Mouse (Mus musculus) limb, embryonic 13.5 days (tissue): ENCODE data around the gene Olfr17. TPM values are rescaled to one million over a fixed set of nuclear protein-coding genes. Genes with fewer than 3 reads are reported as not detected.
"Not testable (repeated sequence)": the region's sequence is repeated elsewhere in the genome, so short reads cannot be mapped to it uniquely, and the experiment has no call there.

Experiments
- ATAC-seq: fragments of 200-750 bp; cut with Nextera tagmentation; 2 replicates; pipeline ENCODE4 v1.8.0; 2017; ENCODE audit warnings: low read depth, moderate number of reproducible peaks, moderate TSS enrichment; ENCODE audit not compliant: low FRiP score
- H3K27ac ChIP-seq: fragments of 300-500 bp; sonication (generic); 2 replicates; pipeline ENCODE4 v1.5.1; 2015; ENCODE audit warnings: inconsistent platforms, mild to moderate bottlenecking, moderate library complexity
- H3K27me3 ChIP-seq: fragments of 300-500 bp; sonication (generic); 2 replicates; pipeline ENCODE4 v1.6.1; 2015; ENCODE audit warnings: mild to moderate bottlenecking, inconsistent platforms
- H3K36me3 ChIP-seq: fragments of 300-500 bp; sonication (generic); 2 replicates; pipeline ENCODE4 v1.6.1; 2015; ENCODE audit warnings: inconsistent platforms, mild to moderate bottlenecking, moderate library complexity
- H3K4me1 ChIP-seq: fragments of 300-500 bp; sonication (generic); 2 replicates; pipeline ENCODE4 v1.6.1; 2015; ENCODE audit warnings: inconsistent platforms
- H3K4me2 ChIP-seq: fragments of 300-500 bp; sonication (generic); replicated peaks from 2 replicates; pipeline ENCODE4 v1.6.1; 2015; ENCODE audit warnings: inconsistent platforms, mild to moderate bottlenecking, moderate library complexity
- H3K4me3 ChIP-seq: fragments of 300-500 bp; sonication (generic); 2 replicates; pipeline ENCODE4 v1.5.1; 2015; ENCODE audit warnings: moderate library complexity, mild to moderate bottlenecking, inconsistent platforms
- H3K9ac ChIP-seq: fragments of 300-500 bp; sonication (generic); 2 replicates; pipeline ENCODE4 v1.6.1; 2015; ENCODE audit warnings: mild to moderate bottlenecking, inconsistent platforms
- H3K9me3 ChIP-seq: fragments of 300-500 bp; sonication (generic); 2 replicates; pipeline ENCODE4 v1.6.1; 2016; ENCODE audit warnings: inconsistent platforms
- WGBS: fragments of 180-500 bp; shearing (Covaris S2); methylation state at CpG from one replicate; pipeline ENCODE4 v1.1.7; 2015; 5-methylcytosine and 5-hydroxymethylcytosine counted together
- polyA plus RNA-seq: library from polyadenylated mRNA; unstranded; fragments of >200 nt; fragmentation: Nextera tagmentation; extraction: Ambion mirVana; gene quantifications from 2 replicates; pipeline ENCODE4 v1.2.1, GENCODE M21; 2015

Gene Olfr17
- polyA plus RNA-seq, result not detected in 2 replicates

DNA sequence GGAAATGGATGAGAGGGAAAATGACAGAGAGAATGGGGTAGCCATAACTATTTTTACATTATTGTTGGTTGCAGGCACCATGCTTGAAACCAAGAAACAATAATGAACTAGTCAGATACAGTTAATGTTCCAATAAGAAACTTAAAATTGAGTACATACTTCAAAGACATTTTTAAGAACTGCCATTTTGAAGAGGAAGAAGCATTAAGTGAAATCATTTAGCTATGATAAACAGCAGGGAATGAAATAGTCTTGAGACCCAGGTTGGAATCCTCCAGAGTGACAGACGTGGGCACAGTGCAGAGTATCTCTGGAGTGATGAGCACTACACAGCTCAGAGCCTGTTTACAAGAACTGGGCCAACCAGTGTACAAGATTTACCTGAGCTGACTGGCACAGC lies at the start of gene Olfr17:
TSS of gene Olfr17 (plus strand) at position 301 of the 400 bp plus-strand sequence.
- WGBS, result 53% methylated on average over 1 of the region's 1 CpGs

DNA sequence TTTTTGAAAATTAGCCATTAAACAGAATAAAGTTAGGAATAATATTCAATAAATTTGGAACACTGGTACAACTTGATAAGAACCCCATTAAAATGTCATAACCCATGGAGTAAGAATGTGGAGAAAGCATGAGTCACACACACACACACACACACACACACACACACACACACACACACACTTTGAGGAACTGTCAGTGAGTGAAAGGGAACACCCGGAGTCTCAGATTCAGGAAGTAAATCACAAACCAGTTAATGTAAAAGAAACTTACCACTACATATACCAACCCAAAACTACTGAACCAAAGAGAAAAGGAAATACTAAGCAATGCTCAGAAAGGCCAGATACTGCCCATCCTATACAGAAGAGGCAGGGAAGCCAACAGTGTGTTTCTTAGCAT lies 48.6 kb upstream of the Olfr17 start:
- Histone ChIP-seq H3K9me3 (no peaks in the 10 kb centered on the region), H3K4me2 (no peak overlapping the region), H3K36me3 (no peaks in the 10 kb centered on the region), H3K4me3 (no peak overlapping the region), H3K27ac (no peak overlapping the region), H3K9ac (no peak overlapping the region), H3K4me1 (no peaks in the 10 kb centered on the region), H3K27me3 (no peaks in the 10 kb centered on the region)
- WGBS, result 57% methylated on average over 1 of the region's 1 CpGs
- ATAC-seq, result no peak

More for the DNA sequence above, at the start of gene Olfr17:
- no peak within 1 kb of the TSS for H3K4me3 ChIP-seq
- H3K27me3 ChIP-seq, result no peaks in the 10 kb centered on the region
- H3K9ac ChIP-seq, result no peak within 1 kb of the TSS
- no peak within 1 kb of the TSS for H3K27ac ChIP-seq
- no peaks in the 10 kb centered on the region for H3K4me1 ChIP-seq
- no peaks in the 10 kb centered on the region for H3K36me3 ChIP-seq
- no peak for ATAC-seq
- H3K9me3 ChIP-seq, result no peaks in the 10 kb centered on the region
- no peak within 1 kb of the TSS for H3K4me2 ChIP-seq

DNA sequence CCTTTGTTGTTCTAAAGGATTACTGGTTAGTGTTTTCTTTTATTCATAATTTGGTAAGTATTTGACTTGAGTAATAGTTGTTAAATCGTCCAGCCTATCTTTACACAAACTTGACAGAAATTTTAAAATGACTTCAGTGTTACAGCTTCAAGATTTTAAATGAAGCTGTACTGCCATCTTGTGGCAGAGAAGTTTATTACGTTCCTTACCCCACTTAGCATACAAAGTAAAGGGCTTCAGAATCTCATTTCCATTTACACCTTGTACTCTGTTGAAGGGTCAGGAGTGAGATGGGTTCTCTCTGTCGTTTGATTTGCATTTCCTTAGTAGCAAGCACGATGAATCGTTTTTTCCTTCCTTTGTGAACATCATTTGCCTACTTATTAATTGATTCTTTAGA lies 47.2 kb upstream of the Olfr17 start:
- Histone ChIP-seq H3K27ac (no peak overlapping the region), H3K4me2 (no peak overlapping the region), H3K27me3 (no peaks in the 10 kb centered on the region), H3K36me3 (no peaks in the 10 kb centered on the region), H3K9ac (no peak overlapping the region), H3K4me1 (no peaks in the 10 kb centered on the region), H3K9me3 (no peaks in the 10 kb centered on the region), H3K4me3 (no peak overlapping the region)
- no peak for ATAC-seq
- WGBS, result 4% methylated on average over 5 of the region's 5 CpGs

DNA sequence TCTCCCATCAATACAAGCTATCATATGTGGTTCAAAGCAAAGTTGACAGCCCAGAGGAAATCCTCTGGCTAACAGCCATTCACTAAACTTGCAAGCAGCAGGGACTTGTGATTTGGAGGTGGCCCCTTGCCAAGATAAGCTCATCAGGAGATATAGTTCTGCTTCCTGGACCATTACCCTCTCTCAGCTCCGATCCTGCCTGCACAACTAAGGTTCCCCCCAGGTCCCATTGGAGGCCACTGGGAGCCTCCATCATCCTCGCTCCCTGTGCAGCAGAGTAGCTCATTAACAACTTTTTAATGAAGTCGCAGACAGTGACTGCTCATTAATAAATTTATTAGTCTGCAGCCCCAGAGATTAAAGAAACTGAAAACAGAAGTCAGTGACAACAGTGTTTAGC lies 45.4 kb upstream of the Olfr17 start:
- Histone ChIP-seq H3K4me3 (no peak overlapping the region), H3K9me3 (no peaks in the 10 kb centered on the region), H3K4me2 (no peak overlapping the region), H3K4me1 (no peaks in the 10 kb centered on the region), H3K27me3 (no peaks in the 10 kb centered on the region), H3K36me3 (no peaks in the 10 kb centered on the region), H3K9ac (no peak overlapping the region), H3K27ac (no peak overlapping the region)
- ATAC-seq, result no peak
- 30% methylated on average over 3 of the region's 3 CpGs for WGBS

DNA sequence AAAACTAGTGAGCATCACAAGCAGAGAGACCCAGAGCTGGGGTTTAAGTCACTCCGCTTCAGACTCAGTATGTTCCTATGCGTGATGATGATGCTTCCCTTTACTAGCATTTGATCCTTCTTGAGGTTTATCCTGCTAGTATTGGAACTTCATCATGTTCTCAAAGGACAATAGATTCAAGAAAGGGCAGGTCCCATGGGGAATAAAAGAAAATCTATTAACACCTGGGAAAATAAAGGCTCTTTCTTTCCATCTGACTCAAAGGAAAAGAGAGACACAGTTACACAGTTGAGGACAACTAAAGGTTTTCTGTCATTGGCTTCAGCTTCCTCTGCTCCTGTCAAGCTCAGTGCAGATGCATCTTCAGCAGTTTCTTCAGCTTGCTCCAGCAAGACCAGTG lies 22.3 kb upstream of the Olfr17 start, which contains the start of gene Olfr714:
TSS of gene Olfr714 (plus strand) at position 301 of the 400 bp plus-strand sequence.
- Histone ChIP-seq H3K4me3 (no peak within 1 kb of the TSS), H3K4me1 (no peaks in the 10 kb centered on the region), H3K27ac (no peak within 1 kb of the TSS), H3K27me3 (no peaks in the 10 kb centered on the region), H3K36me3 (no peaks in the 10 kb centered on the region), H3K9ac (no peak within 1 kb of the TSS), H3K9me3 (peaks cover 7% of the 10 kb centered on the region; the same call in 1 of the 2 replicates), H3K4me2 (no peak within 1 kb of the TSS)
- ATAC-seq, result no peak
- 93% methylated on average over 2 of the region's 2 CpGs for WGBS

DNA sequence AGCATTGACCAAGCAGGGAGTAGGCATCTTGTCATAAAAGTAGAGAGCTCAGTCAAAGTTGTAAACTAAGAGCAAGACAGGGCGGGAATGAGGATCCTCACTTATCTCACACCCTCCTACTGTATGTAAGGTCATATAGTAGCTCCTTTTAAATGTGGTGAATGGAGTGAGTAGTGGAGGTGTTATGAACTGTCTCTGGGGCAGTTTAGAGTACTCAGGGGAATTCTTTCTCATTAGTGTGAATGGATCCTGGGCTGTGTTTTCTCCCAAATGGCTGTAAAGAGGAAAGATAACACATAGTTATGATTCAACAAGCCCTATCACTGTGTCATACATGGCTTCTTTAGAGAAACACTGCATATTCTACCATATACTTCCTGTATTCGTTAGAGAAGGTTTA lies 17.2 kb downstream of the Olfr17 start, which contains the start of gene Olfr715b:
TSS of gene Olfr715b (minus strand) at position 101 of the 400 bp plus-strand sequence.
- not testable (repeated sequence) for H3K27ac ChIP-seq, H3K4me2 ChIP-seq

DNA sequence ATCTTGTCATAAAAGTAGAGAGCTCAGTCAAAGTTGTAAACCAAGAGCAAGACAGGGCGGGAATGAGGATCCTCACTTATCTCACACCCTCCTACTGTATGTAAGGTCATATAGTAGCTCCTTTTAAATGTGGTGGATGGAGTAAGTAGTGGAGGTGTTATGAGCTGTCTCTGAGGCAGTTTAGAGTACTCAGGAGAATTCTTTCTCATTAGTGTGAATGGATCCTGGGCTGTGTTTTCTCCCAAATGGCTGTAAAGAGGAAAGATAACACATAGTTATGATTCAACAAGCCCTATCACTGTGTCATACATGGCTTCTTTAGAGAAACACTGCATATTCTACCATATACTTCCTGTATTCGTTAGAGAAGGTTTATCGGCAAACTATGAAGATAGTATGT lies 38.0 kb downstream of the Olfr17 start, which contains the start of gene Olfr715:
TSS of gene Olfr715 (minus strand) at position 101 of the 400 bp plus-strand sequence.
- not testable (repeated sequence) for H3K9ac ChIP-seq, H3K4me3 ChIP-seq, H3K4me2 ChIP-seq, H3K27me3 ChIP-seq, H3K9me3 ChIP-seq, H3K36me3 ChIP-seq, H3K27ac ChIP-seq, ATAC-seq, H3K4me1 ChIP-seq
- WGBS, result 77% methylated on average over 3 of the region's 3 CpGs

More for the DNA sequence above, 17.2 kb downstream of the Olfr17 start, which contains the start of gene Olfr715b:
- not testable (repeated sequence) for H3K4me3 ChIP-seq, H3K27me3 ChIP-seq, H3K4me1 ChIP-seq, H3K9me3 ChIP-seq, ATAC-seq, H3K9ac ChIP-seq, H3K36me3 ChIP-seq
- WGBS, result 68% methylated on average over 2 of the region's 2 CpGs

DNA sequence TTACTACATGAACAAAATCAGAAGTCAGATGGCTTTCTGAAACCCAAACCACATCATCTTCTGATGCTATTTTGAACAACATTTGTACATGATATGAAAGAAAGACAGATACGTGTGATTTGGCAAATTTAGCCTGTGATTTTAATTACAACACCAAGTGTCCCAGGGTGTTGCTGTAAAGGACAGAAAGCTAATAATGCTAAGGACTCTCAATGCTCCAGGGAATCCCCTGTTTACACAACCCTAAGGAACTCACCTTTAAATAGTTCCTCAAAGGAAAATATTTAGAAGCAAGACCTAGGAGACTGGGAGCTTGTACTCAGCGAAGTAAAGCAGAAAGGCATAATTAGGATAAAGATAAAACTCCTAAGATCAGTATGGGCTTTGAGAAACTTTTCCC lies 45.0 kb downstream of the Olfr17 start, which contains the start of gene Olfr716:
TSS of gene Olfr716 (plus strand) at position 301 of the 400 bp plus-strand sequence.
- H3K4me3 ChIP-seq, ATAC-seq, H3K36me3 ChIP-seq, H3K27ac ChIP-seq, H3K4me1 ChIP-seq, H3K27me3 ChIP-seq, H3K4me2 ChIP-seq, H3K9ac ChIP-seq, H3K9me3 ChIP-seq: not testable (repeated sequence)
- WGBS, result 66% methylated on average over 2 of the region's 2 CpGs

Other genes with a start within 250 kb of the Olfr17 start
- not detected in 2 replicates for gene Olfr703, start 249.9 kb upstream of the Olfr17 start, polyA plus RNA-seq
- not detected in 2 replicates for gene Olfr704, start 230.0 kb upstream of the Olfr17 start, polyA plus RNA-seq
- not detected in 2 replicates for gene Olfr705, start 216.3 kb upstream of the Olfr17 start, polyA plus RNA-seq
- not detected in 2 replicates for gene Olfr706, start 205.1 kb upstream of the Olfr17 start, polyA plus RNA-seq
- not detected in 2 replicates for gene Olfr707, start 192.0 kb upstream of the Olfr17 start, polyA plus RNA-seq
- gene Olfr1532-ps1, start 185.2 kb upstream of the Olfr17 start, polyA plus RNA-seq, result not detected in 2 replicates
- not detected in 2 replicates for gene Olfr709-ps1, start 161.0 kb upstream of the Olfr17 start, polyA plus RNA-seq
- gene Olfr710, start 144.9 kb upstream of the Olfr17 start, polyA plus RNA-seq, result not detected in 2 replicates
- gene Olfr6, start 129.3 kb upstream of the Olfr17 start, polyA plus RNA-seq, result not detected in 2 replicates
- gene Olfr711, start 117.8 kb upstream of the Olfr17 start, polyA plus RNA-seq, result not detected in 2 replicates
- not detected in 2 replicates for gene Olfr2, start 87.1 kb upstream of the Olfr17 start, polyA plus RNA-seq
- not detected in 2 replicates for gene Olfr713, start 62.0 kb upstream of the Olfr17 start, polyA plus RNA-seq
- gene Olfr714, start 22.2 kb upstream of the Olfr17 start, polyA plus RNA-seq, result not detected in 2 replicates
- gene Olfr715b, start 17.1 kb downstream of the Olfr17 start, polyA plus RNA-seq, result not detected in 2 replicates
- not detected in 2 replicates for gene Olfr715, start 37.9 kb downstream of the Olfr17 start, polyA plus RNA-seq
- gene Olfr716, start 45.1 kb downstream of the Olfr17 start, polyA plus RNA-seq, result not detected in 2 replicates
- gene Nlrp14, start 73.8 kb downstream of the Olfr17 start, polyA plus RNA-seq, result not detected in 2 replicates
- not detected in 2 replicates for gene Rbmxl2, start 116.2 kb downstream of the Olfr17 start, polyA plus RNA-seq